Mouse (Mus musculus) yolk sac, embryonic 10.5 days (tissue): ENCODE data around the gene Gpha2.

Experiments used
- DNase-seq: peaks from one replicate; pipeline ENCODE4 v3.0.0-alpha.2; 2017; ENCODE audit warnings: low spot score

Gene Gpha2

GRCm38 (mm10) chr19:6272738-6273137, 46.6 kb downstream of the Gpha2 start:
- DNase-seq: no peak

GRCm38 (mm10) chr19:6273592-6273991, 47.4 kb downstream of the Gpha2 start:
- no peak for DNase-seq

GRCm38 (mm10) chr19:6273998-6274608, 47.9 kb downstream of the Gpha2 start:
- DNase-seq: no peak

GRCm38 (mm10) chr19:6275740-6276389, 49.7 kb downstream of the Gpha2 start:
- no peak for DNase-seq

- peak; percentile 98 for DNase-seq
Observed at GRCm38 (mm10) chr19:6276426-6277421, 50.5 kb downstream of the Gpha2 start, which contains the start of gene Ehd1. Ehd1 (plus strand) TSS chr19:6276725.
